Mouse (Mus musculus) thymus, postnatal 10 days (tissue): ENCODE measurements around the gene Gfpt2.
"Not testable (repeated sequence)": the region's sequence is repeated elsewhere in the genome, so short reads cannot be mapped to it uniquely, and the experiment has no call there.

Experiments used
- DNase-seq, 2 experiments: peaks; one replicate each; pipeline ENCODE4 v3.0.0; 2021; ENCODE audit warnings: low spot score in 2 of 2

Gfpt2 gene

DNA sequence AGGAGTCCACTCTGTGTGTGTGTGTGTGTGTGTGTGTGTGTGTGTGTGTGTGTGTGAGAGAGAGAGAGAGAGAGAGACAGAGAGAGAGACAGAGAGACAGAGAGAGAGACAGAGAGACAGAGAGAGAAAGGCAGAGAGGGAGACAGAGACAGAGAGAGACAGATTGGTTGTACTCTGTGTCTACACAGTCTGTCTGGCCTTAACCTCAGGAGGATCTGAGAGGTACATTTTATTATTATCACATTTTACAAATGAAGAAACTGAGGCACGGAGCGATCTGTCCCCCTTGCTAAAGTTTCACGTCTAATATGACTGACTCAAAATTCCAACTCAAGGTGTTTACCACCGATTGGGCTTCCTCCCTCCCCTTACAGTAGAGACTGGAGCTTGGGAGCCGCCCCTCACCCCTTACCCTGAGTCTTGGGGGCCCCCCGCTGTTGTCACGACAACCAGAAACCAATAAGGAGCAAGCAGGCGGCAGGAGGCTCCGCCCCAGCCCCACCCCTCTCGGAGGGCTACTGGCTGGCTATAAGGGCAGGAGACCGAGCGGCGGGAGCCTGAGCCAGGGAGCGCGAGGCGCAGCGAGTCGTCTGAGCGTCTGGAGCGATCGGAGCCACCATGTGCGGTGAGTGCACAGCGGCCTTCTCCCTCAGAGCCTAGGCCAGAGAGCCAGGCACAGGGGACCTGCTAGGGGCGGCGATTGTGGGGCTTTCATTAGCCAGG lies at the start of gene Gfpt2:
Gene Gfpt2, plus strand, starts transcription at position 560 of the 723 bp plus-strand sequence.
- DNase-seq = peak; percentile 34 to 46

DNA sequence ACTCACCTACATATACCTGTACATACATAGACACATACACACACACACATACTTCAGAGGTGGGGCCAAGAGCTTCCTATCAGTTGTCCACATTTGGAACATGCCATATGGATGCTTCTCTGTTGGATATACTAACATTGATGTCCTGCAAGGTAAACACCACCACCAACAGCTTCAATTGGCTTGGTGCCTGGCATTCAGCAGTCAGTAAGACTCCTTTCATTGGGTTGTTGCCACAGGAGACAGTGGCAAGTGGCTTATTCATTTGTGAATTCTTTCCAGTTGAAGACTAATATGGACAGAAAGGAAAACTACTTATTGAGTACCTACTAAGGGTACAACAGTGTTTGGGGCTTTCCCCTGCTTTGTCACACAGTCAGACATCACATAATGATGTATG lies 49.0 kb upstream of the Gfpt2 start:
- DNase-seq = no peak

DNA sequence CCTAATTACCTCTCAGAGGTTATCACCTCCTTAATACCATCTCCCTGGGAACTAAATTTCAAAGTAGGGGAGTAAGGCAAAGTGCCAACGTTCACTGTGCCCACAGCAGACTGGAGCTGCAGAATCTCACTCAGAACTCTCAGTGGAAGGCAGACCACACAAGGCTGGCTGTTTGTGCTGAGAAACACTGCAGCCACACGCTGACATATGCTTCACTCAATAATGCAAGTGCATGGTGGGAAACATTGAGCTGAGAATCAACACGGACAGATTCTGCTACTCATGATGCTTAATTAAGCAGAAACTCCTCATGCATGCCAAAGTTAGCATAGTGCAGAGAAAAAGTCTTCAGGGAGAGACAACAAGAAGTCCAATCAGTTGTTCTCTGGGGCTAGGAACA lies 48.1 kb upstream of the Gfpt2 start:
- DNase-seq = no peak

DNA sequence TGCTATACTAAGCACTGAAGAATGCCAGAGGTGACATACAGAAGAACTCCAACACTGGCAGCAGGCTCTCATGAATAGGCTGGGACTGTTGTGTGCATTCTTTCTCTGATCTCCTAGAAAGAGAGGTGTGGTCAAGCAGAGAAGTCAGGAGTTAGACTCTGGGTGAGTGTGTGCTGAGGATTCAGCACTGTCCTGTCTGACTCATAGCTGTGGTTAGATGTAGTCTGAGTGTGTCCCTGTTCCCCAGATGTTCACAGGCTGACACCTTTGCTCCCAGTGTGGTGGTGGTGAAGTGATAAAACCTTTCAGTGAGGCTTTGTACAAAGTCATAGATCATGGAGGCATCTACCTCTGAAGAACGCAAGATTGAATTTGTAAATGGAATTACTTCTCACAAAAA lies 47.2 kb upstream of the Gfpt2 start:
- no peak for DNase-seq

DNA sequence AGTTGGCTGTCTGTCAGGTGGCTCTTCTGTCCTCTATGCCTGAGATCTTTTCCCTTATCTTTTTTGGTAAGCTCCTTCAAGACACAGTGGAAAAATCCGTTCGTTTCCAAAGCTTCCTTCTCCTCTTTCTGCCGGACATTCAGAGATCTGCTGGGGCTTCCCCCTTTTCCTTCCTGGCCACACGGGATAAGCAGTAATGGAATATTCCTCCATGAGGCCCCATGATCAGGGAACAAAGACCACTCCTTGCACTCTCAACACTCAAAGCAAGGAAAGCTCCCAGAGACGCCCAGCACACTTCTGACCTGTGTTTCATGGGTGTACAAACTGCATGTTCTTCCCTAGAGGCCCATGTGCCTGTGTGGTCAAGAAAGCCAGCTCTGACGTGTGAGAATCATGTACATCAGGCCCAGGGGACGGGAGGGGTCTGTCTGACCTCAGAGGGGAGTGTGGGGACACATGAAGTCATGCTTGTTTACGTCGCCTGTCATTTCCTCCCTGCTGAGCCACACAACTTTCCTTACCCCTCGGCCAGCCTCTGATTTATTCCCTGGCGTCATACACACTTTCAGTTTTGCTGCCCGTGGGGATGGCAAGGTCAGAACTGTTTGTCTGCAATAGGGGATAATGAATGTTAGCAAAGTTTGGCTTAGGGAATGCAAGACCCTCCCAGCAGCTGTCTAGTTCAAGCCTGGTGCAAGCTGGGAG lies 38.9 kb upstream of the Gfpt2 start:
- DNase-seq = no peak

DNA sequence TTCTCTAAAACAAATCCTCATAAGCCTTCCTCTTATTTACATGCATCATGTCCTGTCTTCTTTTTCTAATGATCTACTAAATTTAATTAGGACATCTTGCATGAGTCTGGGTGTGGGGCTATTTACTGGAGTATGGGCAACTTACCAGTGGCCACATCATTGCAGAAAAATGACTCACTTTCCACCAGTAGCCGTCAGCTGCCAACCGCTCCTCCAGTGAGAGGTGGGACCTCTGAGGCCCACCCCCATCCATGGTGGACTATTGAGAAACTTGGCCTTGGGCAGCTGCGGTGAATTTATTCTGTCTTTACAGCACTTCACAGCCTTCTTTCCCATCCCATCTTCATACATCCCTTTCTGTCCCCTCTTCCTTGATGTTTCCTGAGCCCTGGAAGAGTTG lies 35.9 kb upstream of the Gfpt2 start:
- no peak for DNase-seq

DNA sequence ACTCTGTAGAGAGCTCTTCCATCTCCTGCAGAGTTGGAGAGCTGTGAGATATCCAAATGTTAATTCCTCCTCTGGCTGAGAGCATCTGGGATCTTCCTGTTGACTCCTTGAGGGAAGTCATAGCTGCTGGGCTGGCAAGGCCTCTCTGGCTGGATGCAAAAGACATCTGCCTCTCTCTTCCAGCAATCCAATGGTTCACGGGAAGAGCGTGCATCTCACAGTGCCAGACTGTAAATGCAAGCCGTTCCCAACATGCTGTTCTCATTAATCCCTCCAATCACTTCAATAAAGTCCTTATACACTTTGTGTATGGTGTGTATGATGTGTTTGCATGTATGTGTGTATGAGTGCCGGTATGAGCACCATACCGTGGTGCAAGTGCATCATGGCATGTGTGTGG lies 32.8 kb upstream of the Gfpt2 start:
- DNase-seq = no peak

DNA sequence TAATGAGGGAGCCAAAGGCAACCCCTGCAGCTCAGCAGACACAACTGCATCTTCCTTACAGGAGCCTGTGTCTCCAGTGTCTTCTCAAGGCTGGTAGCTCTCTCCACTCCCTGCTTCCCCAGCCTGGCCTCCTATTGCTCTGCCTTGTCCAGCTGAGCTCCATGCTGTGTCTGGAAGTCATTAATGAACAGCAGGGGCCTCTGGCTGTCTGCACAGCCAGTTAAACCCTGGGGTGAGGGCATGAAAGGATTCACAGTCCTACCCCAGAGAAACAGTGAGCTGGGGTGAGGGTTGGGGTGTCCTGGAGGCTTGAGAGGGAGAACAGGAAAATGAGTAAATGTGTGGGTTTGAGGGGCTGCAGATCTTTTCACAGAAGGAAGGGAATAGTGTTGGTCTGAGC lies 30.4 kb upstream of the Gfpt2 start:
- no peak for DNase-seq

DNA sequence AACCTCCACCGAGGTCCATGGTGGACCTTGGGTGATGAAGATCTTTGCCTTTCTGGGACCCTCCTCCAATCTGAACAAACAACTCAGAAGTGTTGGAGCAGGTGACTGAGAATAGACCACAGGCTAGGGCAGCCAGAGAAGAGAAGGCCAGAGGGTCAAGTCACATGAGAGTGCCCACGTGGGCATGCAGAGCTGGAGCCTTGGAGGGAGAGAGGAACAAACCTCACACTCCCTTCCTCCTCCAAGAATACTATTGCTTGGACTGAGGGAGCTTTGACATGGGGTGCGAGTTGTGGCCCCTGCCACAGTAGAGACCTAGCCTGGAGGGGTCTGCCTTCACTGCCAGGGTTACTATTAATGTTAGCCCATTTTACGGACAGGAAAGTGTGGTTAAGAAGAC lies 30.0 kb upstream of the Gfpt2 start:
- DNase-seq = no peak

DNA sequence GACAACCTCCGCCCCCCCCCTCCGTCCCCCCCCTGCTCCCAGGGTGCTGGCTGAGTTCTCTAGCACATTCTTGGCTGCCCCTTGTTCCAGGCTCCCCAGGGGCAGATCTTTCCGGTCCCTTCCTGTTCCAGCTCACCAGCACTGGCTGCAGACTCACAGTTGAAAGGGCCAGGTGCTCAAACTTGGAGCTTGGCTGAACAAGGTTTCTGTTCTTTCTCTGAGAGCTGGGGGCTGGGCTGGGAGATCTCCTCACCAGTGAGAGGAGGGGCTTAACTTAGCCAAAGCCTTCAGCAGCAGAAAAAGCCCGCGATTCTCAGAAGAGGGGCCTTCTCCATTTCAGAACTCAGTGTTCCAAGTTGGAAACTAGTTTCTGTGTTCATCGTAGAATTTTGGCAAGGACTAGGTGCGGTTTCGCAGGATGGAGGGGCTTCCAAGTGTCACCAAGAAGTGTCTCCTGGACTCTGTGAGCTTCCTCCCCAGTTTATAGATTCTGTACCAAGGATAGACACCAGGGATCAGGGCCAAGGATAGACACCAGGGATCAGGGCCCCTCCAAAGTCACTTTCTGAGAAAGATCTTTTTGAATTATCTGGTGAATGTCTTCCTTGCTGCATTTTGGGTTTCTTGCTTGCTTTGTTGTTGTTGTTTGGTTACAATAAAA lies 29.2 kb upstream of the Gfpt2 start:
- DNase-seq = peak; percentile 67 to 72

DNA sequence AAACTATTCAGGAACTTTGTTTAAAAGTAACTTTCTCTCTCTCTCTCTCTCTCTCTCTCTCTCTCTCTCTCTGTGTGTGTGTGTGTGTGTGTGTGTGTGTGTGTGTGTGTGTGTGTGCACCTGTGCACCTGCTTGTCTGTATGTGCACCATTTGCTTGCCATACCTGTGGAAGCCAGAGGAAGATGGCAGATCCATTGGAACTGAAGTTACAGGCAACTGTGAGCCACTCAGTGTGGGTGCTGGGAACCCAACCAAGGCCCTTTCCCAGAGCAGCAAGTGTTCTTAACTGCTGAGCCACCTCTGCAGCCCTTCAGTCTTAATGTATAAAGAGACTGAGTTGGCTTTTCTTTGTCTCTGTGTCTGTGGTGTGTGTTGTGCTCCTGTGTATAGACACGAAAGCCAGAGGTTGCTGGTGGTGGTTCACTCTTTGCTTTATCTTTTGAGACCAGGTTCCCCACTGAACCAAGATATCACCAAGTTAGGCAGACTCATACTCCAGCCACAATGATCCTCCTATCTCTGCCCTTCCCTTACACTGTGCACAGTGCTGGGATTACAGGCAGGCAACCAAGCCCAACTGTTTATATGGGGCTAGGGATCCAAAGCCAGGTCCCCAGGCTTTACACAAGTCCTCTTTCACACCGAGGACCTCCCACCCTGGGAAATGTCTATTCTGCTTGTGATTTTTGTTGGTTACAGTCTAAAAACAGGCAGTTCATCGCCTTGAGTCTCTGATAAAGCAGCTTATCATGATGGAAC lies 28.4 kb upstream of the Gfpt2 start:
- DNase-seq = no peak

DNA sequence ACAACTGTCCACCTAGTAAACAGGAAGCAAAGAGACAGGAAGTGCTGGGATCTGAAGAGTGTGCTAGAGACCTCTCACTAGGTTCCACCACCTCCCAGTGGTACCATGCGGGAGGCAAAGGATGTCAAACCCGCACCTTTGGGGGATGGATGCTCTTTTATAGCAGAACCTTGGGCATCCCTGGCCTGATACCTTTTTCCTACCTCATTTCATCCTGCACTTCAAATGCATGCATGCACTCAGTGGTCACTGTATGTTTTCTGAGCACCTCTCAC lies 27.9 kb upstream of the Gfpt2 start:
- no peak for DNase-seq

DNA sequence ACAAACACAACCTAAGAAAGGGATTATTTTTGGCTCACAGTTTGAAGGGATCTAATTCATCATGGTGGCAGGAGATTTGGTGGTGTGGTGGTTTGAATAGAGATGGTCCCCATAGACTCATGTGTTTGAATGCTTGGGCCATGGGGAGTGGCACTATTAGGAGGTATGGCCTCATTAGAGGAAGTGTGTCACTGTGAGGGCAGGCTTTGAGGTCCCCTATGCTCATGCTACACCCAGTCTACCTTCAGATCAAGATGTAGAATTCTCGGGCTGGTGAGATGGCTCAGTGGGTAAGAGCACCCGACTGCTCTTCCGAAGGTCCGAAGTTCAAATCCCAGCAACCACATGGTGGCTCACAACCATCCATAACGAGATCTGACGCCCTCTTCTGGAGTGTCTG lies 26.5 kb upstream of the Gfpt2 start:
- DNase-seq = not testable (repeated sequence)

DNA sequence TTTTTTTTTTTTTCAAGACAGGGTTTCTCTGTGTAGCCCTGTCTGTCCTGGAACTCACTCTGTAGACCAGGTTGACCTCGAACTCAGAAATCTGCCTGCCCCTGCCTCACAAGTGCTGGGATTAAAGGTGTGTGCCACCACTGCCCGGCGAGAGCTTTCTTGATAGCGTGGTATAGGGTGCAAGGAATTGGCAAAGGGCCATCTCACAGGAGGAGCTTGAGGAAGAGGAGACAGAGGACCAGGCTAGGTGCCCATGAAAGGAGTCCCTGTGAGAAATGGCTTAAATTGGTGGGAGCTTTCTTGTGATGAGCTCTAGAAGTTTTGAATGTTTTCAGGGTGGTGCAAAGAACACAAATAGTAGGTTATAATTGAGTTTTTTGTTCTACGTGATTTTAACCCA lies 25.2 kb upstream of the Gfpt2 start:
- no peak for DNase-seq

DNA sequence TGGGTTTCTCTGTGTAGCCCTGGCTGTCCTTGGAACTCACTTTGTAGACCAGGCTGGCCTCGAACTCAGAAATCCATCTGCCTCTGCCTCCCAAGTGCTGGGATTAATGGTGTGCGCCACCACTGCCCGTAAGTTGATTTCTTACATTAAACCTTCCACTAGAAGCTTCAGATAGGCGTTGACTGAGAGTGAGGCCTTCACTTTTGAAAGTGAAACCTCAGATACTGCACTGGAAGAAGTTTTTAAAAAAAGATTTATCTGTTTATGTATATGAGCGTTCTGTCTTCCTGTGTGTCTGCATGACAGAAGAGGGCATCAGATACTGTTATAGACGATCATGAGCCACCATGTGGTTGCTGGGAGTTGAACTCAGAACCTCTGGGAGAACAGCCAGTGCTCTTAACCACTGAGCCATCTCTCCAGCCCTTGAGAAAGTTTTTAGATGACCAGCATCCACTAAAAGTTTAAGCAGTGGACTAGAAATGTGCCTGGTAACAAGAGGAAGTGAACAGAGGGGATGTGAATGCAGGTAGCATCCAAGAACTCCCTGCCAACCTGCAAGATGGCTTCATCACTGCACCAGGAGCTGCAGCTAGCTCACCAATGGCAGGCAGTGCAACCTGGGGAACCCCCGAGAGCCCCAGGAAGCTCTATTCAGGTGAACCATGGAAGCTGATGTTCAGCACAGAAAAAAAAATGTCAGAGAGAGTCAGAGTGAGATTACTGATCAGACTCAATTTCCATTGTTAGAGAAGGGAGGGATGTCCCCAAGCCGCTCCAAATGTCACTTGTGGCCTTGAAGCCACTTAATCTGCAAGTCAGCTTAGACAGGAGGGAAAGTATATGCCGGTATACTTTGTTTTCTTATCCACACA lies 23.1 kb upstream of the Gfpt2 start:
- DNase-seq = no peak

DNA sequence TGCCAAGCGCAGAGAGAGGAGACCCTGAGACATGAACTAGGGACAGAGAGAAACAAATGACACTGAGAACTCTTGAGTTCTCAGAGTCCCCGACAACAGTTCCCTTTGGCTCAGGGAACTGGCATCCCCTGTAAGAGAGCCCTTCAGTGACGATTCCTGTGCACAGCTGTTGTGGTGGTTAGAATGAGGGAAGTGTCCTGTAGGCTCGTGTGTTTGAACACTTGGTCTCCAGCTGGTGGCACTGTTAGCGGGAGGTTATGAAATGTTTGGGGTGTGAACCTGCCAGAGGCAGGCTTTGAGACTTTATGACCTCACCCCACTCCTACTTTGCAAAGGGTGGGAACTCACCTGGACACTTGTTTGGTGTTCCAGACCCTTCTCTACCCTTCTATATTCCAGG lies 21.7 kb upstream of the Gfpt2 start:
- DNase-seq = peak; percentile 33 to 46

DNA sequence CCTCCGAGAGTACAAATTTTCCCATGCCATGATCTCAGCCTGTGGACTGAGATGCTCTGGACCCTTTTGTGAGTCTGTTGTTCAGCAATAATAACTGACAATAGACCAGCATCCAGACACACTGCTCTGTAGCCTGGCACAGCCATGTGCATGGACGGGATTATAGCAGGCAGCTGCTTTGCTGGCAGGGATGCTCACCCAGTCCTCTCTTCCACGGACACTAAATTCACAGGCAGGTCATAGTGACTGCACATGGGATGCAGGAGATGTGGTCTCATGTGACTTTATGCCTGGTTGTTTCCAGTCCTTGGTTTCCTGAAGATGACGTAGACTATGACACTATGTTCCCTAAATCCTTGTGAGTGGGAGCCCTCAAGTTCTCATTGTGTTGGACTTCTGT lies 19.1 kb upstream of the Gfpt2 start:
- DNase-seq = no peak

DNA sequence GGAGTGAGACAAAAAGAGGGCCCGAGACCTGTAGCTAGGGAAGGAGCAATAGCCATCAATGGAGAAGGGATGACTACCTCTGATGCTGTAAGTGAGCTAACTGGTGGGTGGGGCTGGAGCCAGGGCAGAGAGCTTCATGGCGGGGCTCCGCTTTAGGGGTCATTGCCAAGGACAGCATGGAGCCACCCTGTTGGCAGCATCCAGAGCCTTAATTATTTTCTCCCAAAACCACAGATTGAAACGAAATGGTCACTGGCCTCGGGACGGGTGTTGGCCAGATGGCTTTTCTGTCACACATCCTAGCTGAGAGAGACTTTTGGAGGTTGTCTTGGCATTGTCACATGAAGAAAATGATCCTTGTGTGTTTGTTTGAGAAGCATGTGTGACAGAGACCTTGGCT lies 15.1 kb upstream of the Gfpt2 start:
- no peak for DNase-seq

DNA sequence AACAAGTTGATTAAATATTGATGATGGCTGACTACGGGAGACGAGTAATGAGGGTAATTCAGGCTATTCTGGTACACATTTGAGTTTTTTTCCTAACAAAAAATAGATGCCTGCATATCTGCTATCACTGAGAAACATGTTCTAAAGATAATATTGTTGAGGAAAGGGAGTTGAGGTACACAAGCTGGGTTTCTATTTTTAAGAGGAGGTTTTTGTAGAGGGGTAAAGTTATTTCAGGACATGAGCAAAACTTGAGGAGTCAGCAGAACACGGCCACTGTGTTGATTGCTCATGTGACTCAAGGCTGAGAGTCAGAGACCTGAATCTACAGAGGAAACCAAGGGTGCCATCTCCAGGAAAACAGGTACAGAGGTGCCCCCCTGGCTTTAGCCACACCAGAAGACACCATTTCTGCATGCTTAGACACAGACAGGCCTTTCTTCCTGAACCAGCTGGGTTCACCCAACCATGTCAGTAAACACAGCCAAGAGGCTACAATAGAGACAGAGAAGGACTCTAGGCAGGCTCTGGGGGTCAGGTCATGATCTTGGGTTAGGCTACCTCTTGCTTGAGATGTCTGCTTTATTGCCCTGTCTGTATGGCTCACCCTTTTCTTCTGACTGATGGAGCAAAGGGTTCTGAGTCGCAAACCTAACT lies 13.7 kb upstream of the Gfpt2 start:
- no peak for DNase-seq

DNA sequence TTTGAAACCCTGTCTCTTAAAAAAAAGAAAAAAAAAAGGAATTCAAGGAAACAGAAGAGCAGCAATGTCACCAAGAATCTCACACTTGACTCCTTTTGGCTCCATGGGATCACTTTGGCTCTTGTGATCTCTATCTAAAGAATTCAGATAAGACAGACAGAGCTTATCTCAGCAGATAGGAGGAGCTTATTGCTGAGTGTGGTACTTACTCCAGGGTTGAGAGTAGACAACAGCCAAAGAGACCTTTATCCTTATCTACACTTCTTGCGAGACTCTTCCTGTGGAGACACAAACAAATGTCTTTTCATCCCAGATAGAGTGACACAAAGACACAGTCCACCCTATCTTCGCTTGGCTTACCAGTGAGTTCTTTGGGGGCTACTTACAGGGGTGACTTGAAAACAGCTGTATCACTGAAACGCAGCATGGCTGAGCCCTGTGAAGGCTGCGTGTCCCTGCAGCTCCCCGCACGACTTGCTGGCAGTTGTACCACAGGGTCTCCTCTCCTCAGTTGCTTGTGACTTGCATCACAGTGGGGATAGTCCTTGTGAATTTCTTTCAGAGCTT lies 12.1 kb upstream of the Gfpt2 start:
- DNase-seq = no peak

DNA sequence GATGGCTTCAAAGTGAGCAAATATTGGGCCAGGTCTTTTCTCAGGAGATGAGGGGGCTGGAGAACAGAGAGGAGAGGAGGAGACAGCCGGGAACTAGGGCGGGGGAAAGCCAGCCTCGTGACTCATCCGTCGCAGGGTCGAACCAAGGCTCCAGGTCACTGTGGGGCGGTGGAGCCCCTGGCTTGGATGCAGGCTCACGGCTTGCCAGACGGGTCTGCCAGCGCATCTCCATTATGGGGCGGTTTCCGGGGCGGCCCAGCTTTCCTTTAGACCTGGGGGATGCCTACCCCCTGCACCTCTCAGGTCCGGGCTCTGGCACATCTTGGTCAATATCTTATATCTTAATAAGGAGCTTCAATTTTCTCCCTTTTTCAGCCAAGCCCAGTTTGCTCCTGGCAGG lies 847 bp upstream of the Gfpt2 start:
- DNase-seq = no peak
